Mouse (Mus musculus): ENCODE data around the gene Smarcd1. TPM values are rescaled to one million over a fixed set of nuclear protein-coding genes. Genes with fewer than 3 reads are reported as not detected.

Gene Smarcd1
- polyA plus RNA-seq, 1 experiment from 2014 or later: 141 TPM

DNA sequence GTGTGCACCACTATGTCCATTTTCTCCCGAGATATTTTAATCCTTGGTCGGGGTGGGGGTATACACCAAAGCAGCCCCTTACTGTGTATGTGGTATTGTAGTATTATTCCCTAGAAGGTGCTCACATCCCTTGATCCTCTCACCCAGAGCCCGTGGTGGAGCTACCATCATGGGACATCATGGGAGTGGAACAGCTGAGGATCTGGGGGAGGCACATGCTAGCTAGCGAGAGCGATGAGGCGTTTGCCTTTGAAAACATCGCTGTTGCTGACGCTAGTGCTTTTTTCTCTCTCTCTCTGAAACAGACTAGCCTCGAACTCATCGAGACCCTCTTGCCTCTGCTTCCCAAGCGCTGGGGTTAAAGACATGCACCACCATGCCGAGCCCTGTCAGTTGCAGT, 14.9 kb downstream of the Smarcd1 start:
- Histone ChIP-seq H3K4me2 (replicated peaks) (no peak overlapping the region), H3K27ac (replicated peaks) (no peak overlapping the region), H3K9ac (replicated peaks) (no peak overlapping the region), H3K27me3 (no peaks in the 10 kb centered on the region), H3K36me3 (peaks cover 74% of the 10 kb centered on the region), H3K4me1 (peaks cover 17% of the 10 kb centered on the region), H3K9me3 (no peaks in the 10 kb centered on the region), H3K4me3 (no peak overlapping the region)
- 87% methylated on average over 12 of the region's 12 CpGs for WGBS
- ATAC-seq (ENCODE audit: low FRiP score, low read depth): no peak

DNA sequence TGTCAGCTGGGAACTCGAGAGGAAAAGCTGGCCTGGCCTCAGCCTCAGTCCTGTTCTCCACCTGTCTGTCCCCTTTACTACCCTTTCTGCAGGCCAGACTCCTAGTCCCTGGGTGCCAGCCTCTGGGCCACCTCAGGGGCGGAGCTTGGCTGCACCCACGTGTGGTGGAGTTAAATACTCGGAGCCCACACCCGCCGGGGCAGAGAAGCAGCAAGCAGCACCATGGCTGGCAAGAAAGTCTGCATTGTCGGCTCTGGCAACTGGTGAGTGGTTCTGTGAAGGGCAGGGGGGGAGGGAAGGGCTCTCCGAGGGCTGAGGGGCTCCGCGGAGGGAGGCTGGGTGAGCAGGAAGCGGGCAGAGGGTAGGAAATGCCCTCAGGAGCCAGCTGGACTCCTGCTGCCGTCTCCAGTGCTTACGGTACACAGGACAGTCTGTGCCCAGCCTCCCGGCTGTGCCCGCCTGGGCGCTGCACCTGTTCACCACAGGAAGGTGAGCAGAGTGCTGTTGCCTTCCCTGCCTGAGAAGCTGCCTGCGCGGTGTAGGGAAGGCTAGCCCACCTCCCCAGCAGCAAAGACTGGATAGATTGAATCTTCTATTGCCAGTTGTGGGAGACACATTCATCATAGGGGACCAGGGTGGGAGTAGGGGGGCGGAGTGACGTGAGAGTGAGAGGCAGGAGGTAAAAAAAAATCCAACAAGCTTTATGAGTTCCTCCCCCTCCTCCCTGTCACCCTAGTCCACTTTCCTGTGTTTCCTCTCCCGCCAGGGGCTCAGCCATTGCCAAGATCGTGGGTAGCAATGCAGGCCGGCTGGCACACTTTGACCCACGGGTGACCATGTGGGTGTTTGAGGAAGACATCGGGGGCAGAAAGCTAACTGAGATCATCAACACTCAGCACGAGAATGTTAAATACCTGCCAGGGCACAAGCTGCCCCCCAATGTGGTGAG, 15.7 kb downstream of the Smarcd1 start, which contains the start of gene Gpd1:
TSS of gene Gpd1 (plus strand) at position 130 of the 949 bp plus-strand sequence.
- 76% methylated on average over 26 of the region's 26 CpGs for WGBS
- Histone ChIP-seq H3K9me3 (no peaks in the 10 kb centered on the region), H3K36me3 (peaks cover 74% of the 10 kb centered on the region), H3K4me2 (replicated peaks) (no peak within 1 kb of the TSS), H3K4me3 (no peak within 1 kb of the TSS), H3K4me1 (peaks cover 17% of the 10 kb centered on the region), H3K27ac (replicated peaks) (0 out of 2 replicates have a peak within 1 kb of the TSS, but pooled peaks have one; percentile 40), H3K27me3 (no peaks in the 10 kb centered on the region), H3K9ac (replicated peaks) (no peak within 1 kb of the TSS)
- ATAC-seq (ENCODE audit: low FRiP score, low read depth): no peak

DNA sequence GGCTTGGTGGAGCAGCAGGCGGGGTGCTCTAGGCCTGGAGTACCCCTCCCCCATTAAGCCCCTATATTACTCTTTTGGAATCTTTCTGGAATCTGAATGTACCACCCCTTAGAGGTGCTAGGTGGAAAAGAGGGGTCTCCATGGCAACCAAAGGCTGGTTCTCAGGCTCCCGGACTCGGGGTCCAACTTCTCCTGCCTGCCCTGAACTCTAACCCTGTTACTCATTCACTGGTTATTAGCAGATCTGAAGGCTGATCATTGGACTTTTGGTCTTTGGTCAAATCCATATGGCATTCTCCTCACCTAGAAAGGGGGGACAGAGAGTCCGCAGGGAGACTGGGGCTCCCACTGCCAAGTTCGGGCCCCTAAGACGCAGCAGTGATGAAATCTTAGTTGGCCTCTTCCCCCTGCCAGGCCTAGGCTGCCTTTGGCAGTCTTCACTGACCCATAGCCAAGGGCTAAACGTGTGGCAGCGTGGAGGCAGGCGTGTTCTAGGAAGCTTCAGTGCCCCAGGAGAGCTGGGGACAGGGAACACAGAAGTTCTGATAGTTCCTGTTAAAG, 16.6 kb downstream of the Smarcd1 start:
- WGBS: 77% methylated on average over 9 of the region's 9 CpGs
- H3K27me3 ChIP-seq: no peaks in the 10 kb centered on the region
- ATAC-seq (ENCODE audit: low FRiP score, low read depth): no peak
- H3K27ac ChIP-seq (replicated peaks): no peak overlapping the region
- no peak overlapping the region for H3K4me2 ChIP-seq (replicated peaks)
- H3K4me3 ChIP-seq: no peak overlapping the region
- no peaks in the 10 kb centered on the region for H3K9me3 ChIP-seq
- H3K9ac ChIP-seq (replicated peaks): no peak overlapping the region
- peaks cover 65% of the 10 kb centered on the region for H3K36me3 ChIP-seq
- peaks cover 25% of the 10 kb centered on the region for H3K4me1 ChIP-seq

DNA sequence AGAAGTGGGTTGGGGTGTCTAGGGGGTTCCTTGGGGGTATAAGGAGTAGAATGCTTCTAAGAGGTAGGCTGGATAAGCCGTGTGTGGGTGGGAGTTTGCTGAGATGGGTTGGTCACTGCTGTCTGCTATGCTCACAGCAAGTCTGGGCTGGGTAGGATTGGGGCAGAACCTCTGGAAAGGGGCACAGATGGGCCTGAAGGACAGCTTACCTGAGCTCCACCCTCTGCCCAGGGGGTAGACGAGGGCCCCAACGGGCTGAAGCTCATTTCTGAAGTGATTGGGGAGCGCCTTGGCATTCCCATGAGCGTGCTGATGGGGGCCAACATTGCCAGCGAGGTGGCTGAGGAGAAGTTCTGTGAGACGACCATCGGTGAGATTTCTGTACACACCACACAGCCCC, 17.9 kb downstream of the Smarcd1 start:
- Histone ChIP-seq H3K27me3 (no peaks in the 10 kb centered on the region), H3K9ac (replicated peaks) (no peak overlapping the region), H3K4me2 (replicated peaks) (no peak overlapping the region), H3K4me1 (peaks cover 38% of the 10 kb centered on the region), H3K9me3 (no peaks in the 10 kb centered on the region), H3K4me3 (no peak overlapping the region), H3K36me3 (peaks cover 56% of the 10 kb centered on the region), H3K27ac (replicated peaks) (no peak overlapping the region)
- no peak for ATAC-seq (ENCODE audit: low FRiP score, low read depth)
- 81% methylated on average over 8 of the region's 8 CpGs for WGBS

DNA sequence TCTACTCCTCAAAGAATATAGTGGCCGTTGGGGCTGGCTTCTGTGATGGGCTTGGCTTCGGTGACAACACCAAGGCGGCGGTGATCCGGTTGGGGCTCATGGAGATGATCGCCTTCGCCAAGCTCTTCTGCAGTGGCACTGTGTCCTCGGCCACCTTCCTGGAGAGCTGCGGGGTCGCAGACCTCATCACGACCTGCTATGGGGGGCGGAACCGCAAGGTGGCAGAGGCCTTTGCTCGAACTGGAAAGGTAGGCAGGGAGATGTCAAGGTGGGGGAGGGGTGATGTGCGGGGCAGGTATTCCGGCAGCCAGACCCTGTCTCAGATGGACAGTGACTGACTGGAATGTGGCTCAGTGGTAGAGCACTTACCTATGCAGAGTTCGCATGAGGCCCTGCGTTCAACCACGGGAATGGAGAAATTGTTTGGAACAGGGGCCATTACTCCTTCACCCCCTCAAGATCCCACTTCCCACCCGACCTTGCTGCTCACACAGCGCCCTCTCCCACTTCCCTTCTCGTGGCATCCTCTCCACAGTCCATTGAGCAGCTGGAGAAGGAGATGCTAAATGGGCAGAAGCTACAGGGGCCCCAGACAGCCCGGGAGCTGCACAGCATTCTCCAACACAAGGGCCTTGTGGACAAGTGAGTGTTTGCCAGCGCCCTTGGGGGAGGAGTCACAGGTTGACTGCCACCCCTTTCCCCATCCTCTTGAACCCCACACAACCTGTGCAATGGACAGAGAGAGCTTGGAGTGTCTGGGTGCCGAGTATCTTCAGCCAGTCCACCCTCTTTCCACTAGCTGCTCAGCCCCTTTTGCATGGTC, 20.2 kb downstream of the Smarcd1 start:
- H3K4me3 ChIP-seq: no peak overlapping the region
- no peaks in the 10 kb centered on the region for H3K27me3 ChIP-seq
- H3K9me3 ChIP-seq: no peaks in the 10 kb centered on the region
- no peak overlapping the region for H3K4me2 ChIP-seq (replicated peaks)
- H3K36me3 ChIP-seq: peaks cover 40% of the 10 kb centered on the region
- no peak overlapping the region for H3K9ac ChIP-seq (replicated peaks)
- H3K27ac ChIP-seq (replicated peaks): no peak overlapping the region
- H3K4me1 ChIP-seq: peaks cover 33% of the 10 kb centered on the region
- WGBS: 84% methylated on average over 25 of the region's 25 CpGs
- ATAC-seq (ENCODE audit: low FRiP score, low read depth): no peak

DNA sequence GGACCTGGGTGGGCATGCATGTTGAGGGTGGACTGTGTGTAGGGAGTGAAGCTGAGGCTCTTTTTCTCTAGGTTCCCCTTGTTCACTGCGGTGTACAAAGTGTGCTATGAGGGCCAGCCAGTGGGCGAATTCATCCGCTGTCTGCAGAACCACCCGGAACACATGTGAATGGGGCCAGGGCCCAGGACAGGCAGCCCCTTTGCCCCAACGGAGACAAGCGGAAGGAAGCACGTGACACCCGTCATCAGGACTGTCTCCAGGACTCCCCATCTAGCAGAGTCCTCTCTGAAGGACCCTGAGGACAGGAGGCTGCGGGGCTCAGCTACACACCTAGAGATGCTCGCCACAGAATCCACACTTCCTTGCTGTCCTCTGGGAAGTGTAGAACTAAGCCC, 21.2 kb downstream of the Smarcd1 start:
- Histone ChIP-seq H3K4me3 (no peak overlapping the region), H3K4me2 (replicated peaks) (no peak overlapping the region), H3K9me3 (no peaks in the 10 kb centered on the region), H3K27ac (replicated peaks) (peak overlapping the region; percentile 21; the same call in 1 of the 2 replicates), H3K4me1 (peaks cover 31% of the 10 kb centered on the region), H3K36me3 (peaks cover 39% of the 10 kb centered on the region), H3K9ac (replicated peaks) (no peak overlapping the region), H3K27me3 (no peaks in the 10 kb centered on the region)
- WGBS: 45% methylated on average over 10 of the region's 10 CpGs
- no peak for ATAC-seq (ENCODE audit: low FRiP score, low read depth)

DNA sequence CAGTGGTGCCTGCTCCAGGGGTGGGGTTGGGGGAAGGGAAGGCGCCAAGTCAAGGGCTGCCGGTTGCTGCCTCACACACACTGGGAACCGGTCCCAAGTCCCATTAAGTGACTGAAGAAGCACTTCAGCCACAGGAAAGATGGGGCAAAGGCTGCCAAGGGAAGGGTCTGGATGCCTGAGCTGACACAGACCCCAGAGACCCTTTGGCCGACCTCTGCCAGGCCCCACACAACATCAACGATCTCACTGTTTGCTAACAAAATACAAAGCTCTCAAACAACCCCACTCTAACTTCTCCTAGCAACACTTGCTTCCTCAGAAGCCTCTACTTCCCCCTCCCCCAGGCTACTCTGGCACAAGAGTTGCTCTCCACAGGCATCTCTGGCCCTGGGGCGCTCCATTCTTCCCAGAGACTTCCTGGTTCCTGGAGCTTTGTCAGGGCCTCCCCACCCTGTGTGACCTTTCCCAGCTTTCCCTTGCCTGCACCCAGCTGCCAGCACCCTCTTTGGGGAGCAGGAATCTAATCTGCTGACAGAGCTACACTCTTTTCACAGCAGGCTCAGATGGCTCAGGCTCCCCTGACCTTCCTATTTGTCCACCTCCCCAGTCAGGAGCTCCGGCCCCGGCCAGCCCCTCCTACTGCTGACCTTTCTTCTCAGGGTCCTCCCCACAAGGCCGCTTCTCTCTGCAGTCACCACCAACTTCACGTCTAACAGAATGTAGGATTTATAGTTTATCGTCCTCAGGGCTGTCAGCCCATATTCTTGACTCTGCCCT, 21.8 kb downstream of the Smarcd1 start:
- no peak for ATAC-seq (ENCODE audit: low FRiP score, low read depth)

DNA sequence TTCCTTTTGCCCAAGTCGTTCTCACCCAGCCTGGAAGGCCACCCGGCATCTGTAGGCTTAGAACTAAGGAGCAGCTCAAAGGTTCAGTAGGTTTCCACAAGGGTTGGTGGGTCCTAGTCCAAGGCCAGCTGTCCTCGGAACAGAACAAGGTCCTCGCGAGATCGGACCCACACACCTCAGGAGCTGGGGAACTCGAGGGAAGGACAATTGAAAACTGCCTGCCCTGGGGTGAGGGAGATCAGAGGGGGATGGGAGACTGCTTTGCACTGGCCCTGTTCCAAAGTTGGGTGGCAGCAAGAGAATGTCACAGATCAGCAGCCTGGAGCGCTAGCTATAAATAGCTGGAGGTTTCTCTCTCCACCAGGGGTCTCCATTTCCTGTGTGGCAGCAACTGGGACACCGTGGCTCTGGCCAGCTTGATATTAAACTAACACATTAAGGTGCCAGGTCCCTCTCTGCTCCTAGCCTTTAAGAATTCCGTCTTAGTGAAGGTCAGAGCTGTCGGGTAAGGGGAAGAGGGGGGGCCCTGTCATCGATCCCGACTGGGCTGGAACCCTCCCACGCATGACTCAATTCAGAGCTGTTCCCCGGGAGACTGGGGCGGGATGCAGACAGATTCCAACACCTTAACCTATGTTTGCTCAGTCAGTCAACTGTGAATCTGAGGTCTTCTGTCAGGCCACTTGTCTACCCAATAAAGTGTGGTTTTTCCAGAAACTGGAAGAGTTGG, 22.5 kb downstream of the Smarcd1 start:
- Histone ChIP-seq H3K4me3 (peak overlapping the region; percentile 97), H3K36me3 (peaks cover 43% of the 10 kb centered on the region), H3K9me3 (0 out of 2 replicates have a peak, but pooled peaks cover 2% of the 10 kb centered on the region), H3K27me3 (no peaks in the 10 kb centered on the region), H3K27ac (replicated peaks) (peak overlapping the region; percentile 21), H3K4me1 (peaks cover 31% of the 10 kb centered on the region), H3K4me2 (replicated peaks) (peak overlapping the region; percentile 88), H3K9ac (replicated peaks) (no peak overlapping the region; the same call in 1 of the 2 replicates)
- ATAC-seq (ENCODE audit: low FRiP score, low read depth): peak; percentile 39
- 11% methylated on average over 16 of the region's 16 CpGs for WGBS

More for the DNA sequence above, 21.8 kb downstream of the Smarcd1 start:
- no peak overlapping the region for H3K4me2 ChIP-seq (replicated peaks)
- 13% methylated on average over 11 of the region's 11 CpGs for WGBS
- no peaks in the 10 kb centered on the region for H3K27me3 ChIP-seq
- peaks cover 39% of the 10 kb centered on the region for H3K36me3 ChIP-seq
- peaks cover 31% of the 10 kb centered on the region for H3K4me1 ChIP-seq
- no peak overlapping the region for H3K4me3 ChIP-seq
- H3K9me3 ChIP-seq: no peaks in the 10 kb centered on the region
- peak overlapping the region; percentile 21 for H3K27ac ChIP-seq (replicated peaks)
- H3K9ac ChIP-seq (replicated peaks): no peak overlapping the region

DNA sequence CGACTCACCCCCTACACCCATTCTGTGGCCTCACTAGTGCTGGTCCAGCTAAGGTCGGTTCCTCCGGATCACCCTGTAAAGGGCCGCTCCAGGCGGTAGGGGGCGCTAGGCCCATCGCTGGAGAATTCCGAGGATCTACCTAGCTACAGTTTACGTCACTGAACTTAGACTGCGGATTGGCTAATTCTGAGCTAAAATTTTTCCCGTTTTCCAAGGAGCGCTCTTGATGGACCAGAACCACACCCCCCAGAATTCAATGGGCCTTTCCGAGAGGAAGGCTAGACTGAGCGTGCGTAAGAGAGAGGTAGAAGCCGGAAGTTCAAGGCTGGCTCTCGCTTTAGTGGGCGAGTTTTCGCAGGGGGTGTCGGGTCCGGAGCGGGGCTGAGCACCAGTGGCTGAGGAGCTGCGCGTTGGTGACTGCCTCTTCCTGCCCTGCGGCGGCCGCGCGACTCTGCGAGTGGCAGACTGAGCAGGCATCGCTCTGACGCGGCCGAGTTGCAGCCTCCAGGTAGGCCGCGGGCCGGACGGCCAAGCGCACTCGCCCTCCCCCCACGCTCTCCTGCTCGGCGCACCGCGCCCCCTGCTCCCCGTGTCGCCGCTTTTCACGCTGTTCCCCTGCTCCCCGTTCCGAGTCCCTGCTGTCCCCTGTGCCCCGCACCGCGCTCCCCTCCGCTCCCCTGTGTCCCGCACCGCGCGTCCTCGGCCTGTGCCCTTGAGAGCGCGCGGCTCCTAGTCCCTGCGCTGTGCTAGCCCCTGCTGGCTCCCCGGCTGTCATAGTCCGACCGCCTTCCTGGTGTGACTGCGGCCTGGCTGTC, 23.6 kb downstream of the Smarcd1 start, which contains the start of gene Cox14:
TSS of gene Cox14 (plus strand) at position 278 of the 815 bp plus-strand sequence.
- Histone ChIP-seq H3K9ac (replicated peaks) (peak within 1 kb of the TSS; percentile 94), H3K9me3 (0 out of 2 replicates have a peak, but pooled peaks cover 2% of the 10 kb centered on the region), H3K4me1 (peaks cover 31% of the 10 kb centered on the region), H3K27me3 (no peaks in the 10 kb centered on the region), H3K36me3 (peaks cover 40% of the 10 kb centered on the region), H3K27ac (replicated peaks) (peak within 1 kb of the TSS; percentile 94), H3K4me2 (replicated peaks) (peak within 1 kb of the TSS; percentile 88), H3K4me3 (peak within 1 kb of the TSS; percentile 97)
- ATAC-seq (ENCODE audit: low FRiP score, low read depth): peak; percentile 94
- 1% methylated on average over 68 of the region's 68 CpGs for WGBS

DNA sequence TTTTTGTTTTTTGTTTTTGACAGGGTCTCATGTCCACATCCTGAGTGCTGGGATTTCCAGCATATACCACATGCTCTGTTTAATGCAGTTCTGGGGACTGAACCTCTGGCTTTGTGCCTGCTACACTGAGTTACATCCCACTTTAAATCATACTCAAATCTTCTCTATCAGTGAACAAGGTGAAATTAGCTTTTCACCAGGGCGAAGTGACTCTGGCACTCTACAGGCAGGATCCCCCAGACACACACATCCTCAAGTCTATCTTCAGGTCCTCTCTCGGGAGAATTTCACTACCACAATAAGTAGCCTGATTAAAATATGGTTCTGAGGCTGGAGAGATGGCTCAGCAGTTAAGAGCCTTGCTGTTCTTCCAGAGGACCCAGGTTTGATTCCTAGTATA, 24.6 kb downstream of the Smarcd1 start:
- no peak for ATAC-seq (ENCODE audit: low FRiP score, low read depth)
- peaks cover 37% of the 10 kb centered on the region for H3K36me3 ChIP-seq
- peak overlapping the region; percentile 97 for H3K4me3 ChIP-seq
- H3K9me3 ChIP-seq: 0 out of 2 replicates have a peak, but pooled peaks cover 2% of the 10 kb centered on the region
- H3K27me3 ChIP-seq: no peaks in the 10 kb centered on the region
- 87% methylated on average over 2 of the region's 2 CpGs for WGBS
- H3K4me1 ChIP-seq: peaks cover 31% of the 10 kb centered on the region
- peak overlapping the region; percentile 88 for H3K4me2 ChIP-seq (replicated peaks)
- peak overlapping the region; percentile 94; the same call in 1 of the 2 replicates for H3K27ac ChIP-seq (replicated peaks)
- H3K9ac ChIP-seq (replicated peaks): peak overlapping the region; percentile 94
